Mouse (Mus musculus): ENCODE measurements around the gene Hist1h4h. TPM values are rescaled to one million over a fixed set of nuclear protein-coding genes. Genes with fewer than 3 reads are reported as not detected.

Hist1h4h gene
- polyA plus RNA-seq, 1 experiment from 2014 or later = 2.6 TPM

- ATAC-seq = no peak
- no peak overlapping the region for H3K27ac ChIP-seq (ENCODE audit: low read depth, low read length)
- H3K9ac ChIP-seq (ENCODE audit: low read depth, low read length) = no peak overlapping the region
- H3K27me3 ChIP-seq (replicated peaks; ENCODE audit: control insufficient read depth, insufficient read depth, low read length) = no peaks in the 10 kb centered on the region
- WGBS = 5% methylated on average over 19 of the region's 19 CpGs
- no peaks in the 10 kb centered on the region for H3K9me3 ChIP-seq (ENCODE audit: control insufficient read depth, low read length)
- H3K36me3 ChIP-seq (ENCODE audit: control insufficient read depth, insufficient read depth, low read length) = no peaks in the 10 kb centered on the region
- peak overlapping the region; percentile 29 for H3K4me3 ChIP-seq (ENCODE audit: low read length)
- peak overlapping the region; percentile 50 for H3K4me2 ChIP-seq (ENCODE audit: low read length)
- no peaks in the 10 kb centered on the region for H3K4me1 ChIP-seq (ENCODE audit: control insufficient read depth, insufficient read depth, low read depth, low read length)
These were observed 33.1 kb upstream of the Hist1h4h start for GRCm38 (mm10) chr13:23497656-23498321.

- H3K36me3 ChIP-seq (ENCODE audit: control insufficient read depth, insufficient read depth, low read length) = no peaks in the 10 kb centered on the region
- H3K9me3 ChIP-seq (ENCODE audit: control insufficient read depth, low read length) = no peaks in the 10 kb centered on the region
- H3K27me3 ChIP-seq (replicated peaks; ENCODE audit: control insufficient read depth, insufficient read depth, low read length) = no peaks in the 10 kb centered on the region
- ATAC-seq = no peak
- H3K4me3 ChIP-seq (ENCODE audit: low read length) = peak overlapping the region; percentile 29
- WGBS = 6% methylated on average over 10 of the region's 10 CpGs
- no peaks in the 10 kb centered on the region for H3K4me1 ChIP-seq (ENCODE audit: control insufficient read depth, insufficient read depth, low read depth, low read length)
- no peak overlapping the region for H3K27ac ChIP-seq (ENCODE audit: low read depth, low read length)
- no peak overlapping the region for H3K9ac ChIP-seq (ENCODE audit: low read depth, low read length)
- H3K4me2 ChIP-seq (ENCODE audit: low read length) = peak overlapping the region; percentile 50
These were observed 32.2 kb upstream of the Hist1h4h start for GRCm38 (mm10) chr13:23498653-23499052.

DNA sequence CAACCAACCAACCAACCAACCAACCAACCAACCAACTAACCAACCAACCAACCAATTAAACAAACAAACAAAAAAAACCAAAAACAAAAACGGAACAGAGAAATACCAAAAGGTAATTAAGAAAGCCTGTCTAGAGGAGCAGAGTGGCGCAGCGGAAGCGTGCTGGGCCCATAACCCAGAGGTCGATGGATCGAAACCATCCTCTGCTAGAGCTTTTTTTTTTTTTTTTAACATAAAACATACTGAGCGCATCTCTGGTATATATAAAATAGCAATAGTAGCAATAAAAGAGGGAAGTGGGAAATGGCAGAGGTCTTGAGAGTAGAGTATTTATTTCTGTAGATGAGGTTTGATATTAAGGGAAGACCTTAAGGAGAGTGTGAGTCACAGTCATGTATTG, 30.9 kb upstream of the Hist1h4h start:
- H3K27me3 ChIP-seq (replicated peaks; ENCODE audit: control insufficient read depth, insufficient read depth, low read length) = no peaks in the 10 kb centered on the region
- no peak overlapping the region for H3K27ac ChIP-seq (ENCODE audit: low read depth, low read length)
- no peak overlapping the region for H3K4me2 ChIP-seq (ENCODE audit: low read length)
- ATAC-seq = no peak
- 11% methylated on average over 7 of the region's 7 CpGs for WGBS
- H3K36me3 ChIP-seq (ENCODE audit: control insufficient read depth, insufficient read depth, low read length) = no peaks in the 10 kb centered on the region
- no peak overlapping the region for H3K4me3 ChIP-seq (ENCODE audit: low read length)
- no peaks in the 10 kb centered on the region for H3K4me1 ChIP-seq (ENCODE audit: control insufficient read depth, insufficient read depth, low read depth, low read length)
- H3K9ac ChIP-seq (ENCODE audit: low read depth, low read length) = no peak overlapping the region
- no peaks in the 10 kb centered on the region for H3K9me3 ChIP-seq (ENCODE audit: control insufficient read depth, low read length)

DNA sequence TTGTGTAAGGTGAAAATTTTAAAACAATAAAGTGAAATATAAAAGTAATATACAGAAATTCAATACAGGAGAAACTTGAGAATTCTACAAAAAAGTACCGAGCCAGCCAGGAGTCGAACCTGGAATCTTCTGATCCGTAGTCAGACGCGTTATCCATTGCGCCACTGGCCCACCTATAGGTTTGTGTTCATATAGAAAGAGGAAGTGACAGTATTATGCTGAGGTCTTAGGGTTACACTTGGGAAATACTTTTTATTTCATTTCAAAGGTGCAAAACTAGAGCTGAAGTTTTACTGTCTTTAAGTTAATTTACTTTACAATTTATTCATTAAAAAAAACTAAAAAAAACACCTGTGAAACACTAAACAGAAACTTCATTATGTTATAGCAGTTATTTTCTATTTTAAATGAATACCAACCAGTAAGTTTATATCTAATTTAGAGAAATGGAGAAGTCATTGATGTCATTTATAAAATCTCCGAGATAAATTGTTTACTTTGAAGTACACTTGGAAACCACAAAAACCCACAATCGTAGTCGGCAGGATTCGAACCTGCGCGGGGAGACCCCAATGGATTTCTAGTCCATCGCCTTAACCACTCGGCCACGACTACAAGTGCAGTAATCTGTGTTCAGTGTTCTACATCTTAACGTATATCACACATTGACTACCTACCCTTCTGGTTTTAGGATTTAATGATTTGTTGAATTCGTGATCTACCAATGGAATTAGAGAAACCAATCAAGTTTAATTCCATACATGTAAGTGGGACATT, 30.2 kb upstream of the Hist1h4h start:
- 2% methylated on average over 17 of the region's 17 CpGs for WGBS

DNA sequence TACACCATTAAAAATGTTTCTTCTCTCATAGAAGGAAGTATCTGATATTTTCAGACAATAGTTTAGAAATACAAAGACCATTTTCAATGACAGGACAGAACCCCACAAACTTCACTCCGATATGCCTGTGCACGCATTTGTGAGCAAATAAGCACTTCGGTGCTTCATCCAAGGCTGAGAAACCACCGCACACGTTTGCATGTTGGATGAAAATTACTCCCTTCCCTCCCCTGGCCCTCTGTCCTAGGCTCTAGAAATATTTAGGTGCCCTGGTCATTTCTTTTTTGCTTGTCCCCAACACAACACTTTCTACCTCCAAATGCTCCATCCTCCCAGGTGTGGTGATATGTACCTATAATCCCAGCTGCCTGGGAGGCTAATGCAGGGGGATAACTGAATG, 29.3 kb upstream of the Hist1h4h start:
- H3K36me3 ChIP-seq (ENCODE audit: control insufficient read depth, insufficient read depth, low read length) = no peaks in the 10 kb centered on the region

More for the DNA sequence above, 30.2 kb upstream of the Hist1h4h start:
- H3K4me3 ChIP-seq (ENCODE audit: low read length) = no peak overlapping the region
- H3K27me3 ChIP-seq (replicated peaks; ENCODE audit: control insufficient read depth, insufficient read depth, low read length) = no peaks in the 10 kb centered on the region
- ATAC-seq = peak; percentile 55; the same call in 1 of the 2 replicates
- H3K27ac ChIP-seq (ENCODE audit: low read depth, low read length) = no peak overlapping the region
- H3K4me1 ChIP-seq (ENCODE audit: control insufficient read depth, insufficient read depth, low read depth, low read length) = peaks cover 3% of the 10 kb centered on the region
- no peaks in the 10 kb centered on the region for H3K9me3 ChIP-seq (ENCODE audit: control insufficient read depth, low read length)
- peak overlapping the region; percentile 15; the same call in 1 of the 2 replicates for H3K4me2 ChIP-seq (ENCODE audit: low read length)
- no peaks in the 10 kb centered on the region for H3K36me3 ChIP-seq (ENCODE audit: control insufficient read depth, insufficient read depth, low read length)
- H3K9ac ChIP-seq (ENCODE audit: low read depth, low read length) = no peak overlapping the region

GRCm38 (mm10) chr13:23502031-23502567, 28.8 kb upstream of the Hist1h4h start:
- no peaks in the 10 kb centered on the region for H3K36me3 ChIP-seq (ENCODE audit: control insufficient read depth, insufficient read depth, low read length)
- WGBS = 33% methylated on average over 9 of the region's 9 CpGs
- H3K27me3 ChIP-seq (replicated peaks; ENCODE audit: control insufficient read depth, insufficient read depth, low read length) = no peaks in the 10 kb centered on the region
- peaks cover 3% of the 10 kb centered on the region for H3K4me1 ChIP-seq (ENCODE audit: control insufficient read depth, insufficient read depth, low read depth, low read length)
- H3K27ac ChIP-seq (ENCODE audit: low read depth, low read length) = no peak overlapping the region
- no peak for ATAC-seq
- no peak overlapping the region for H3K4me3 ChIP-seq (ENCODE audit: low read length)
- no peaks in the 10 kb centered on the region for H3K9me3 ChIP-seq (ENCODE audit: control insufficient read depth, low read length)
- peak overlapping the region; percentile 0; the same call in 1 of the 2 replicates for H3K4me2 ChIP-seq (ENCODE audit: low read length)
- no peak overlapping the region for H3K9ac ChIP-seq (ENCODE audit: low read depth, low read length)

More for the DNA sequence above, 29.3 kb upstream of the Hist1h4h start:
- Histone ChIP-seq H3K4me3 (ENCODE audit: low read length) (no peak overlapping the region), H3K27ac (ENCODE audit: low read depth, low read length) (no peak overlapping the region), H3K9ac (ENCODE audit: low read depth, low read length) (no peak overlapping the region), H3K4me1 (ENCODE audit: control insufficient read depth, insufficient read depth, low read depth, low read length) (peaks cover 3% of the 10 kb centered on the region), H3K27me3 (replicated peaks; ENCODE audit: control insufficient read depth, insufficient read depth, low read length) (no peaks in the 10 kb centered on the region), H3K9me3 (ENCODE audit: control insufficient read depth, low read length) (no peaks in the 10 kb centered on the region), H3K4me2 (ENCODE audit: low read length) (peak overlapping the region; percentile 0; the same call in 1 of the 2 replicates)
- no peak for ATAC-seq
- 26% methylated on average over 5 of the region's 5 CpGs for WGBS

DNA sequence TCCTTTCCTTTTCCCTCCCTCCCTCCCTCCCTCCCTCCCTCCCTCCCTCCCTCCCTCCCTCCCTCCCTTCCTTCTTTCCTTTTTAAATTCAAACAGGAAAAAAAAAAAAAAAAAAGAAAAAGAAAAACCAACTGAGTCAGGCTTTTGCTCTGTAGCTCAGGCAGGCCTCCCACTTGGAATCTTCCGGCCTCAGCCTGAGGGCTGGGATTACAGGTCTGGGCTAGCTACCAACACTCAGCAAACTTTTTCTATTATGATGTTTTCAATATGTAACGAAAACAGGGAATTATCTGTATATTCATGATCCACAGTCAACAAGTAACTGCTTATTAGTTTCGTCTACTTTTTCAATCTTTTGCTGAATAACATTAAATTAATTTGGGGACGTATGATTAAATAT, 27.9 kb upstream of the Hist1h4h start:
- 39% methylated on average over 4 of the region's 4 CpGs for WGBS
- H3K4me2 ChIP-seq (ENCODE audit: low read length) = no peak overlapping the region
- no peak overlapping the region for H3K4me3 ChIP-seq (ENCODE audit: low read length)
- H3K9ac ChIP-seq (ENCODE audit: low read depth, low read length) = no peak overlapping the region
- no peak overlapping the region for H3K27ac ChIP-seq (ENCODE audit: low read depth, low read length)
- no peaks in the 10 kb centered on the region for H3K9me3 ChIP-seq (ENCODE audit: control insufficient read depth, low read length)
- H3K36me3 ChIP-seq (ENCODE audit: control insufficient read depth, insufficient read depth, low read length) = no peaks in the 10 kb centered on the region
- no peaks in the 10 kb centered on the region for H3K27me3 ChIP-seq (replicated peaks; ENCODE audit: control insufficient read depth, insufficient read depth, low read length)
- peaks cover 3% of the 10 kb centered on the region for H3K4me1 ChIP-seq (ENCODE audit: control insufficient read depth, insufficient read depth, low read depth, low read length)
- ATAC-seq = no peak

DNA sequence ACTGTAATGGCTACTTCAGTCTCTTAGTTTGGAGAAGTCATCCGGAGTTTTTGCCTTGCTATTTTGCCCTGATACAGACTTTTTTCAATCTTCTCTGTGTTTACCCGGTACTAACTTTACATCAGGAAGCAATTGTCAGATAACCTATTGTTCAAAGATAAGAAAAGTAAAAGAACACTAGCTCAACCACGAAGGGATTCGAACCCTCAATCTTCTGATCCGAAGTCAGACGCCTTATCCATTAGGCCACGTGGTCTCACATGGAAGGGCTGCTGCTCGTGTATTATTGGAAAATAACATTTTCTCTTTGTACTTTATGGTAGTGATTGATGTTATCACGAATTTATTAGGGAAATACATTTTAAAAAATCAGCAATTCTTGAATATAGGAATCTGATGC, 27.1 kb upstream of the Hist1h4h start:
- H3K27me3 ChIP-seq (replicated peaks; ENCODE audit: control insufficient read depth, insufficient read depth, low read length) = no peaks in the 10 kb centered on the region
- H3K9ac ChIP-seq (ENCODE audit: low read depth, low read length) = no peak overlapping the region
- H3K27ac ChIP-seq (ENCODE audit: low read depth, low read length) = no peak overlapping the region
- peak overlapping the region; percentile 45 for H3K4me2 ChIP-seq (ENCODE audit: low read length)
- peak; percentile 53 for ATAC-seq
- H3K9me3 ChIP-seq (ENCODE audit: control insufficient read depth, low read length) = no peaks in the 10 kb centered on the region
- WGBS = under 1% methylated on average over 9 of the region's 9 CpGs
- H3K4me3 ChIP-seq (ENCODE audit: low read length) = peak overlapping the region; percentile 15
- peaks cover 3% of the 10 kb centered on the region for H3K4me1 ChIP-seq (ENCODE audit: control insufficient read depth, insufficient read depth, low read depth, low read length)
- H3K36me3 ChIP-seq (ENCODE audit: control insufficient read depth, insufficient read depth, low read length) = no peaks in the 10 kb centered on the region
